Mouse (Mus musculus) limb, embryonic 10.5 days (tissue): ENCODE results near the gene Smarcd1. TPM values are rescaled to one million over a fixed set of nuclear protein-coding genes. Genes with fewer than 3 reads are reported as not detected.
A peak's percentile ranks its signal among the peaks of the same experiment; 100 is the strongest.

Experiments used
- DNase-seq: peaks from one replicate; pipeline ENCODE4 v3.0.0-alpha.2; 2017; ENCODE audit warnings: low spot score
- H3K27ac ChIP-seq: fragments of 300-500 bp; sonication (generic); 2 replicates; pipeline ENCODE4 v1.5.1; 2016; ENCODE audit warnings: mild to moderate bottlenecking
- H3K27me3 ChIP-seq: fragments of 300-500 bp; sonication (generic); 2 replicates; pipeline ENCODE4 v1.6.1; 2016; ENCODE audit warnings: low read depth, mild to moderate bottlenecking; ENCODE audit not compliant: poor library complexity, severe bottlenecking
- H3K36me3 ChIP-seq: fragments of 300-500 bp; sonication (generic); 2 replicates; pipeline ENCODE4 v1.6.1; 2016; ENCODE audit warnings: mild to moderate bottlenecking, moderate library complexity
- H3K4me1 ChIP-seq: fragments of 300-500 bp; sonication (generic); 2 replicates; pipeline ENCODE4 v1.6.1; 2016
- H3K4me3 ChIP-seq: fragments of 300-500 bp; sonication (generic); 2 replicates; pipeline ENCODE4 v1.5.1; 2016; ENCODE audit warnings: mild to moderate bottlenecking, moderate library complexity
- H3K9me3 ChIP-seq: fragments of 300-500 bp; sonication (generic); replicated peaks from 2 replicates; pipeline ENCODE4 v1.6.1; 2016; ENCODE audit warnings: mild to moderate bottlenecking
- WGBS: fragments of 180-500 bp; shearing (Covaris S2); methylation state at CpG from one replicate; pipeline ENCODE4 v1.1.7; 2016; 5-methylcytosine and 5-hydroxymethylcytosine counted together
- polyA plus RNA-seq: library from polyadenylated mRNA; unstranded; fragments of >200 nt; fragmentation: Nextera tagmentation; extraction: Ambion mirVana; gene quantifications from 2 replicates; pipeline ENCODE4 v1.2.1, GENCODE M21; 2016

Smarcd1 gene
- polyA plus RNA-seq, result 84.0 and 85.8 TPM in 2 replicates

- Histone ChIP-seq H3K27me3 (peaks cover 24% of the 10 kb centered on the region), H3K36me3 (peaks cover 40% of the 10 kb centered on the region), H3K4me1 (peaks cover 33% of the 10 kb centered on the region), H3K4me3 (peak within 1 kb of the TSS; percentile 83), H3K27ac (peak within 1 kb of the TSS; percentile 99), H3K9me3 (no peaks in the 10 kb centered on the region)
- WGBS, result under 1% methylated on average over 71 of the region's 71 CpGs
- peak; percentile 98 for DNase-seq
Observed at GRCm38 (mm10) chr15:99701999-99702900, at the start of gene Smarcd1. TSS of gene Smarcd1 (plus strand) at chr15:99702129.

- peaks cover 55% of the 10 kb centered on the region for H3K27me3 ChIP-seq
- H3K36me3 ChIP-seq, result no peaks in the 10 kb centered on the region
- DNase-seq, result no peak
- peaks cover 44% of the 10 kb centered on the region for H3K4me1 ChIP-seq
- 6% methylated on average over 8 of the region's 8 CpGs for WGBS
- no peak overlapping the region for H3K27ac ChIP-seq
- peak overlapping the region; percentile 34 for H3K4me3 ChIP-seq
- H3K9me3 ChIP-seq, result no peaks in the 10 kb centered on the region
Observed at GRCm38 (mm10) chr15:99653291-99653690, 48.6 kb upstream of the Smarcd1 start.

- Histone ChIP-seq H3K27me3 (peaks cover 55% of the 10 kb centered on the region), H3K27ac (0 out of 2 replicates have a peak overlapping the region, but pooled peaks have one; percentile 14), H3K4me1 (peaks cover 43% of the 10 kb centered on the region), H3K9me3 (no peaks in the 10 kb centered on the region), H3K36me3 (no peaks in the 10 kb centered on the region), H3K4me3 (peak overlapping the region; percentile 34)
- DNase-seq, result no peak
- 4% methylated on average over 21 of the region's 21 CpGs for WGBS
Observed at GRCm38 (mm10) chr15:99653876-99654275, 48.1 kb upstream of the Smarcd1 start.

GRCm38 (mm10) chr15:99655956-99656355 is 46.0 kb upstream of the Smarcd1 start:
- H3K4me3 ChIP-seq, result no peak overlapping the region
- no peaks in the 10 kb centered on the region for H3K36me3 ChIP-seq
- H3K9me3 ChIP-seq, result no peaks in the 10 kb centered on the region
- no peak for DNase-seq
- H3K27ac ChIP-seq, result no peak overlapping the region
- 44% methylated on average over 9 of the region's 9 CpGs for WGBS
- peaks cover 23% of the 10 kb centered on the region for H3K4me1 ChIP-seq
- H3K27me3 ChIP-seq, result peaks cover 55% of the 10 kb centered on the region

- no peak overlapping the region for H3K4me3 ChIP-seq
- H3K27me3 ChIP-seq, result peaks cover 56% of the 10 kb centered on the region
- H3K27ac ChIP-seq, result no peak overlapping the region
- DNase-seq, result no peak
- WGBS, result 59% methylated on average over 2 of the region's 2 CpGs
- no peaks in the 10 kb centered on the region for H3K36me3 ChIP-seq
- H3K9me3 ChIP-seq, result no peaks in the 10 kb centered on the region
- peaks cover 32% of the 10 kb centered on the region for H3K4me1 ChIP-seq
Observed at GRCm38 (mm10) chr15:99658437-99658836, 43.5 kb upstream of the Smarcd1 start.

GRCm38 (mm10) chr15:99661121-99661830 is 40.7 kb upstream of the Smarcd1 start:
- no peaks in the 10 kb centered on the region for H3K36me3 ChIP-seq
- WGBS, result 95% methylated on average over 15 of the region's 15 CpGs
- no peak overlapping the region for H3K27ac ChIP-seq
- no peaks in the 10 kb centered on the region for H3K9me3 ChIP-seq
- peaks cover 54% of the 10 kb centered on the region for H3K27me3 ChIP-seq
- peaks cover 41% of the 10 kb centered on the region for H3K4me1 ChIP-seq
- no peak for DNase-seq
- H3K4me3 ChIP-seq, result no peak overlapping the region

GRCm38 (mm10) chr15:99662371-99662770 is 39.6 kb upstream of the Smarcd1 start:
- Histone ChIP-seq H3K9me3 (no peaks in the 10 kb centered on the region), H3K36me3 (no peaks in the 10 kb centered on the region), H3K27ac (no peak overlapping the region; the same call in 1 of the 2 replicates), H3K27me3 (peaks cover 55% of the 10 kb centered on the region), H3K4me3 (no peak overlapping the region), H3K4me1 (peaks cover 41% of the 10 kb centered on the region)
- WGBS, result 43% methylated on average over 7 of the region's 7 CpGs
- no peak for DNase-seq

GRCm38 (mm10) chr15:99663964-99664599 is 37.8 kb upstream of the Smarcd1 start:
- H3K27me3 ChIP-seq, result peaks cover 62% of the 10 kb centered on the region
- H3K27ac ChIP-seq, result 0 out of 2 replicates have a peak overlapping the region, but pooled peaks have one; percentile 63
- no peak for DNase-seq
- H3K4me3 ChIP-seq, result peak overlapping the region; percentile 55
- peaks cover 40% of the 10 kb centered on the region for H3K4me1 ChIP-seq
- no peaks in the 10 kb centered on the region for H3K36me3 ChIP-seq
- WGBS, result 5% methylated on average over 17 of the region's 17 CpGs
- no peaks in the 10 kb centered on the region for H3K9me3 ChIP-seq

- Histone ChIP-seq H3K27ac (peak overlapping the region; percentile 63), H3K4me3 (peak overlapping the region; percentile 55), H3K27me3 (peaks cover 69% of the 10 kb centered on the region), H3K9me3 (no peaks in the 10 kb centered on the region), H3K4me1 (peaks cover 43% of the 10 kb centered on the region), H3K36me3 (no peaks in the 10 kb centered on the region)
- DNase-seq, result peak; percentile 65
- 1% methylated on average over 52 of the region's 52 CpGs for WGBS
Observed at GRCm38 (mm10) chr15:99664600-99665451, 37.1 kb upstream of the Smarcd1 start.

GRCm38 (mm10) chr15:99667544-99667943 is 34.4 kb upstream of the Smarcd1 start:
- Histone ChIP-seq H3K4me1 (peaks cover 51% of the 10 kb centered on the region), H3K4me3 (no peak overlapping the region), H3K27me3 (peaks cover 83% of the 10 kb centered on the region), H3K36me3 (no peaks in the 10 kb centered on the region), H3K9me3 (no peaks in the 10 kb centered on the region), H3K27ac (no peak overlapping the region)
- WGBS, result 98% methylated on average over 2 of the region's 2 CpGs
- DNase-seq, result no peak

- H3K27me3 ChIP-seq, result peaks cover 93% of the 10 kb centered on the region
- peak; percentile 81 for DNase-seq
- no peak overlapping the region for H3K27ac ChIP-seq
- WGBS, result 3% methylated on average over 12 of the region's 12 CpGs
- H3K36me3 ChIP-seq, result no peaks in the 10 kb centered on the region
- H3K4me1 ChIP-seq, result peaks cover 45% of the 10 kb centered on the region
- H3K9me3 ChIP-seq, result no peaks in the 10 kb centered on the region
- no peak overlapping the region for H3K4me3 ChIP-seq
Observed at GRCm38 (mm10) chr15:99668881-99669280, 33.0 kb upstream of the Smarcd1 start.

- Histone ChIP-seq H3K9me3 (no peaks in the 10 kb centered on the region), H3K27me3 (peaks cover 93% of the 10 kb centered on the region), H3K36me3 (no peaks in the 10 kb centered on the region), H3K4me3 (no peak overlapping the region), H3K4me1 (peaks cover 40% of the 10 kb centered on the region), H3K27ac (no peak overlapping the region)
- no peak for DNase-seq
- WGBS, result 0% methylated on average over 1 of the region's 1 CpGs
Observed at GRCm38 (mm10) chr15:99669392-99669791, 32.5 kb upstream of the Smarcd1 start.
